Mouse (Mus musculus) limb, embryonic 15.5 days (tissue): ENCODE data around the gene Mindy2. TPM values are rescaled to one million over a fixed set of nuclear protein-coding genes. Genes with fewer than 3 reads are reported as not detected.

Experiments
- ATAC-seq: fragments of 200-750 bp; cut with Nextera tagmentation; 2 replicates; pipeline ENCODE4 v1.8.0; 2017; ENCODE audit warnings: low read depth, moderate TSS enrichment; ENCODE audit not compliant: insufficient number of reproducible peaks, low FRiP score, low TSS enrichment
- H3K27ac ChIP-seq: fragments of 300-500 bp; sonication (generic); 2 replicates; pipeline ENCODE4 v1.5.1; 2015; ENCODE audit warnings: moderate library complexity, mild to moderate bottlenecking, inconsistent platforms
- H3K27me3 ChIP-seq: fragments of 300-500 bp; sonication (generic); 2 replicates; pipeline ENCODE4 v1.6.1; 2015; ENCODE audit warnings: inconsistent platforms
- H3K36me3 ChIP-seq: fragments of 300-500 bp; sonication (generic); 2 replicates; pipeline ENCODE4 v1.6.1; 2015; ENCODE audit warnings: inconsistent platforms
- H3K4me1 ChIP-seq: fragments of 300-500 bp; sonication (generic); 2 replicates; pipeline ENCODE4 v1.6.1; 2015; ENCODE audit warnings: inconsistent platforms
- H3K4me2 ChIP-seq: fragments of 300-500 bp; sonication (generic); 2 replicates; pipeline ENCODE4 v1.6.1; 2015; ENCODE audit warnings: mild to moderate bottlenecking, inconsistent platforms
- H3K4me3 ChIP-seq: fragments of 300-500 bp; sonication (generic); 2 replicates; pipeline ENCODE4 v1.5.1; 2015; ENCODE audit warnings: mild to moderate bottlenecking, inconsistent platforms
- H3K9ac ChIP-seq: fragments of 300-500 bp; sonication (generic); 2 replicates; pipeline ENCODE4 v1.6.1; 2015; ENCODE audit warnings: inconsistent platforms
- H3K9me3 ChIP-seq: fragments of 300-500 bp; sonication (generic); 2 replicates; pipeline ENCODE4 v1.6.1; 2016; ENCODE audit warnings: inconsistent platforms
- WGBS: fragments of 180-500 bp; shearing (Covaris S2); methylation state at CpG from one replicate; pipeline ENCODE4 v1.1.7; 2015; 5-methylcytosine and 5-hydroxymethylcytosine counted together
- polyA plus RNA-seq: library from polyadenylated mRNA; unstranded; fragments of >200 nt; fragmentation: Nextera tagmentation; extraction: Ambion mirVana; gene quantifications from 2 replicates; pipeline ENCODE4 v1.2.1, GENCODE M21; 2015

Mindy2 gene
- polyA plus RNA-seq, 1 experiment from 2014 or later, result 13.3 TPM

DNA sequence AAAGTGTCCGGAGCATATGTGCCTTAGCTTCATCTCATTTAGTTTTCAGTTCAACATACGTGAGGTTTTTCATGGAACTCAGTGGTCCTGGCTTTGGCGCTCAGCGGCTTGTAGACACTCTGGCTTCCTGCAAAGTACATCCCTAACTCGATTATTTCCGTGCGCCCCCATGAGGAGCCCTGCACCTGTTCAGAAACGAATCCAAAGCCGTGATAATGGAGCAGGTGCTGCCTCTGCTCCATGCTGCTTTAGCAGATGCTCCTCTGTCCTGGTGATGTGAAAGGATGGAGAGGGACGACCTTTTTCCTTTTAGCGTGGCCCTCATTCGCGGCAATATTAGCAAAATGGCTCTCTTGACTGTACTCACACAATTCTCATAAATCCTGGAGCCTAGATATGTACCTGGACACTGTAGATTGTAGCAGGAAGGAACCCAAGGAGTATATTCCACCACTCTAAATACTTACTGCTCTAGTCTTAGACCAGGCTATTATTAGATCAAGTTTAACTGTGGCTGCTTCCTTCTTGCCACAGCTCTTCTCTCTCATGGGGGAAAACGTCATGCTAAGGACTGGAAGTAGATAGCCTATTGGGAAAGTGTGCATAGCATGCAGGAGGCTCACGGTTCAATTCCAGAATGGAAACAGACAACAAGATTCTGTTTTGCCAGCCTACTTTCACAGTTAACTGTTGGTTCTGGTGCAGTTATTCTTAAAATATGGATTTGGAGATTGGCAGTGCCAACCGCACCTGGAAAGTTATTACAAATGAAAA lies 8.6 kb upstream of the Mindy2 start:
- no peak for ATAC-seq
- H3K9ac ChIP-seq, result no peak overlapping the region
- no peak overlapping the region for H3K4me2 ChIP-seq
- no peak overlapping the region for H3K27ac ChIP-seq
- H3K27me3 ChIP-seq, result no peaks in the 10 kb centered on the region
- no peaks in the 10 kb centered on the region for H3K36me3 ChIP-seq
- WGBS, result 72% methylated on average over 16 of the region's 16 CpGs
- H3K4me1 ChIP-seq, result no peaks in the 10 kb centered on the region
- no peaks in the 10 kb centered on the region for H3K9me3 ChIP-seq
- H3K4me3 ChIP-seq, result no peak overlapping the region

DNA sequence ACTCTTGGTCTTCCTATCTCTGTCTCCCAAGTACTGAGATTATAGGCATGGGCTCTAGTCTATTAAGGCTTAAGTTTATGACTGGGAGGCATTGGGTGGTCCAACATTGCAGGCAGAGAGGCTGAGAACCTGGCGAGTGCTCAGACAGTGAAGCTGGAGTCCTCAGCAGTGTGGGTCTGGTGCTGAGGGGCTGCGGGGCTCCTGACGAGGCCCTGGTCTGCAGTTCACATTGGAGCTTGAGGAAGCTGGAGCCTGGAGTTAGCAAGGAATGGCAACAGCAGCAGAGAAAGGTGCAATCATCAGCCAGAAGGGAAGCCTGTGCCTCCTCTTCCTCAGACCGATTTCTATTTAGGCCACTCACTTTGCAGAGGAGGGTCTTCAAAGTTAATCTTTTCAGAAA lies 7.9 kb upstream of the Mindy2 start:
- no peak for ATAC-seq
- Histone ChIP-seq H3K9me3 (no peaks in the 10 kb centered on the region), H3K36me3 (no peaks in the 10 kb centered on the region), H3K27me3 (no peaks in the 10 kb centered on the region), H3K4me3 (no peak overlapping the region), H3K4me2 (no peak overlapping the region), H3K27ac (no peak overlapping the region), H3K9ac (no peak overlapping the region), H3K4me1 (no peaks in the 10 kb centered on the region)
- 61% methylated on average over 4 of the region's 4 CpGs for WGBS

DNA sequence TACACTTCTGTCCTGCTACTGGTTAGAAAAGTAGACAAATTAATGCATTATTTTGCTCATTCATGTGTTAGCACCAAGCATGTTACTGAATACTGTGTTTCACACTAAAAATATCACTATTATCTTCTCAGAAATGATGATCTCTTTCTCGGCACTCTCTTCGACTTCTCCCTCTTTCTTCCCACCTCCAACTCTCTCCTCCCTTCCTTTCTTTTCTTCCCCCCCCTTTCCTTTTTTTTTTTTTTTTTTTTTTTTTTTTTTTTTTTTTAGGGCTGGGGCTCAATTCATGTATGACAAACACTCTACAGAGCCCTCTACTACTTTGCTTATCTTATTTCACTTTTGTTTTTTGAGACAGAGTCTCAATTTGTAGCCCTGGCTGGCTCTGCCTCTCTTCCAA lies 1.3 kb upstream of the Mindy2 start:
- ATAC-seq, result no peak
- WGBS, result 70% methylated on average over 2 of the region's 2 CpGs
- Histone ChIP-seq H3K27ac (no peak overlapping the region), H3K9me3 (no peaks in the 10 kb centered on the region), H3K4me1 (peaks cover 4% of the 10 kb centered on the region; the same call in 1 of the 2 replicates), H3K4me3 (no peak overlapping the region), H3K4me2 (no peak overlapping the region), H3K36me3 (no peaks in the 10 kb centered on the region), H3K27me3 (no peaks in the 10 kb centered on the region), H3K9ac (no peak overlapping the region)

DNA sequence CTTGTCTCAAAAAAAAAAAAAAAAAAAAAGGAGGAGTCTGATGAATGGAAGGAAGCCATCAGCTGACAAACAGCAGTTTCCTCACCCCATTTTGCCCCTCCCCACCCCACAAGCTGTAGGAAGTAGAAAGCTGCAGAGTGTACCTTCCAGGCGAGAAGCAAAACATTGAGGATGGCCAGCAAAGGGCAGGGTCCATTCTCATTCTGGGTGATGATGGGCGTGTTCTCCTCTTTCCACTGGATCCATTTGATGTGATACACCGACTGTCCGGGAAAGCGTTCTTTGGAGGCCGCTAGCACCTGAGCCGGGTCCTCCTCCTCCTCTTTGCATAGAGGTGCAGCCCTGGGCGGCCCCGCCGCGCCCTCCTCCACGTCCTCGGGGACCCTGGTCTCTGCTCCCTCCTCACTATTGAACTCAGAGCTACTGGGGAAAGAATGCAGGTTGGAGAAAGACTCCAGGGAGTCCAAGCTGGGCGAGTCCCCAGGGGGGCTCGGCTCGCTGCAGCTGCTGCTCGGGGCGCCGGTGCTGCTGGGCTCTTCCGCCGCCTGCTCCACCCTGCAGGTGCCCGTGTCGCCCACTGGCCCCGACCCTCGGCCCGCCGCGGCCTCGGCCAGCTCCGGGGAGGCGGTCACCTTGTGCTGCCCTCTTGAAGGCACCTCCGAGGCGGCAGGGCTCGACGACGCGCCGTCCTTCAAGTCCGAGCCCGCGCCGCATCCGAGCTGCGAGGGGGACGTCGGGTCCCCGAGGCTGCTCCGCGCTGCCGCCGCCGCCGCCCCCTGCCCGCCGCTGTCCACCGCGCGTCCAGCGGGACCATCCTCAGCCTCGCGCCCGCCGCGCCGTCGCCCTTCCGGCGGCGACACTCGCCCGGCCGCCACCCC lies 605 bp downstream of the Mindy2 start, which contains the start of gene Gm10642:
Gene Gm10642, plus strand, starts transcription at position 122 of the 878 bp plus-strand sequence.
- H3K36me3 ChIP-seq, result no peaks in the 10 kb centered on the region
- peak; percentile 12; the same call in 1 of the 2 replicates for ATAC-seq
- H3K27ac ChIP-seq, result peak within 1 kb of the TSS; percentile 98
- H3K9me3 ChIP-seq, result no peaks in the 10 kb centered on the region
- H3K4me2 ChIP-seq, result peak within 1 kb of the TSS; percentile 91
- H3K4me3 ChIP-seq, result peak within 1 kb of the TSS; percentile 87
- no peaks in the 10 kb centered on the region for H3K27me3 ChIP-seq
- peak within 1 kb of the TSS; percentile 87 for H3K9ac ChIP-seq
- under 1% methylated on average over 70 of the region's 72 CpGs for WGBS
- peaks cover 4% of the 10 kb centered on the region for H3K4me1 ChIP-seq

DNA sequence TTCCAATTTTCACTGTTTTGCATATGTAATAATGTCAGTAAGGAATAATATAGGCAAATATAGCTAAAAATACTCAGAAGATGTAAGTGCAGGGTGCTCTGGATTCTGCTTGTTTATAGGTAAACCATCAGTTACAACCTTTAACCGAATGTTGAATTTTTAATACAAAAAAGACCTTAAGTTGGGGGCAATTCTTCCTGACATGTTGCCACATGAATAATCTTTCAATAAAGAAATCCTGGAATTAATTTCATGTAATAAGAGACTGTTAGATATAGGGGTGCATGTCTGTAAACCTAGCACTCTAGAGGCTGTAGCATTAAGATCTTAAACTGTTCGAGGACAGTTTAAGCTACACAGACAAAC lies 1.2 kb downstream of the Mindy2 start:
- Histone ChIP-seq H3K27me3 (no peaks in the 10 kb centered on the region), H3K4me3 (peak overlapping the region; percentile 87), H3K4me1 (peaks cover 4% of the 10 kb centered on the region), H3K9me3 (no peaks in the 10 kb centered on the region), H3K27ac (no peak overlapping the region), H3K9ac (peak overlapping the region; percentile 87; the same call in 1 of the 2 replicates), H3K36me3 (no peaks in the 10 kb centered on the region), H3K4me2 (peak overlapping the region; percentile 91)
- 28% methylated on average over 2 of the region's 2 CpGs for WGBS
- no peak for ATAC-seq

DNA sequence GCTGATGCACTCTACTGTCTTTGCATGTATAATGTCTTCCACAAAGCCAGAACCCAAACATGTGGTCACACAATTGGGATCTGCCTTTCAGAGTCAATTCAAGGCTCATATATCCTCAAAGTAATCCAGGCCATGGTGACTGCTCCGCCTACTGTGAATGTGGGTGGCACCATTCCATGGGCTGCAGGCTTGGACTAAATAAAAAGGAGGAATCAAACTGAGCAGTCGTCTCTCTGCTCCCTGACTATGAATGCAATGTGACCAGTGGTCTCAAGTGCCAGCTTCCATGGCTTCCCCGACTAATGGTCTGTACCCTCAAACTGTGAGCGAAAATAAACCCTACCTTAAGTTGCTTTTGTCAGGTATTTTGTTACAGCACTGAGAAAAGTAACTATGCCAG lies 2.5 kb downstream of the Mindy2 start:
- H3K9me3 ChIP-seq, result no peaks in the 10 kb centered on the region
- no peak overlapping the region for H3K4me3 ChIP-seq
- H3K36me3 ChIP-seq, result no peaks in the 10 kb centered on the region
- no peaks in the 10 kb centered on the region for H3K27me3 ChIP-seq
- no peak overlapping the region for H3K27ac ChIP-seq
- ATAC-seq, result no peak
- H3K9ac ChIP-seq, result no peak overlapping the region
- no peak overlapping the region for H3K4me2 ChIP-seq
- 71% methylated on average over 4 of the region's 4 CpGs for WGBS
- H3K4me1 ChIP-seq, result peaks cover 4% of the 10 kb centered on the region

DNA sequence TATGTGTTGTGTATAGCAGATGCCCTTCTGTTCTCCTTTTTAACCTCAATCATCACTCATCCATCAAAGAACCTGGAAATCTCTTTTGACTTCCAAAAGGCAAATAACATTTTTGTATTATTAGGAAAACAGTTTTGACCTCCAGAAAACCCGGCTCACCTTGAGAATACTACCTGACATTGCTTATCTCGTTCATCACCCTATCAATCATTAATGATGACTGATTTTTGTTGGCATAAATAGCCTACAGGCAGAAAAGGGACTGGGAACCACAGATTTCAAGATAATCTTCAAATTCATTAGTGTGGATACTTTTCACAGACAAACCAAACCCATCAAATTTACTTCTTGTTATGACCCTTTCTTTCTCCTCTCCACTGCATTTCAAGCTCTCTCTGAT lies 3.1 kb downstream of the Mindy2 start:
- peaks cover 4% of the 10 kb centered on the region for H3K4me1 ChIP-seq
- WGBS, result 75% methylated on average over 2 of the region's 2 CpGs
- no peaks in the 10 kb centered on the region for H3K36me3 ChIP-seq
- H3K27me3 ChIP-seq, result no peaks in the 10 kb centered on the region
- no peak overlapping the region for H3K4me3 ChIP-seq
- H3K9ac ChIP-seq, result no peak overlapping the region
- ATAC-seq, result no peak
- H3K27ac ChIP-seq, result no peak overlapping the region
- H3K9me3 ChIP-seq, result no peaks in the 10 kb centered on the region
- H3K4me2 ChIP-seq, result no peak overlapping the region

DNA sequence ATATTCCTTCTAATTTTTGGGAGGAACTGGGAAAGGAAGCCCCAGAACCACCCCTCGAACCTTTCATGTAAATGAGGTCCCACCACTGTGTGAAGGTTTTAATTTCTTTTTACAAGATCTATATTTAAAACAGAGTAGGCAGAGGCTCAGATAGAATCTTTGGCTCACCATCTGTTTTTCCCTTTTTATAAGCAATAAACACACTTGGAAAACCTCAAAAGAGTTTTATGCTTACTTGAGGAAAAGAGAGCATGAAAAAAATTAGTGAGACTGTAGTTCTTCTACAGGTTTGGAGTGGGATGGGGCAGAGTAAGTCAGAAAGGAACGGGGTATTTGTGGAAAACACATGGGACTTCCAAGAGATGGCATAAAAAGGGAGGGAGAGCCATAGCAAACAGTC lies 4.8 kb downstream of the Mindy2 start:
- Histone ChIP-seq H3K27me3 (no peaks in the 10 kb centered on the region), H3K36me3 (no peaks in the 10 kb centered on the region), H3K4me1 (peaks cover 4% of the 10 kb centered on the region), H3K4me2 (no peak overlapping the region), H3K27ac (no peak overlapping the region), H3K4me3 (no peak overlapping the region), H3K9ac (no peak overlapping the region), H3K9me3 (no peaks in the 10 kb centered on the region)
- no peak for ATAC-seq
- 35% methylated on average over 2 of the region's 2 CpGs for whole genome bisulfite sequencing

DNA sequence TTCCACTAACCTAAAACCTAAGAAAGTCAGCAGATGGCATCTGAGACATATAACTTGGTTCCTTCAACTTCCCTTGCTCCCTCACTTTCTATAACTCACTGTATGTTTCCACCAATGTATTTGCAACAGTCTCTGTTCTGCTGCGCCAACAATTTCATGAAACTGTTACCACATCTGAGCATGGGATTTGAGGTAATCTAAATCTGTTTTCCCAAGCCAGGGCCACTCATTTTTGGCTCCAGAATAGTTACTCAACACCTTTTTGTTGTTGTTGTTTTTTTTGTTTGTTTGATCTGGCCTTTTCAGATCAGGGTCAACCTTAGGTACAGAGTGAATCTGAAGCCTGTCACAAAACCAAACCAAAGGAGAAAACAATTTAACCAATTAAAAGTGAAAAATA lies 6.0 kb downstream of the Mindy2 start:
- 85% methylated on average over 1 of the region's 1 CpGs for WGBS

DNA sequence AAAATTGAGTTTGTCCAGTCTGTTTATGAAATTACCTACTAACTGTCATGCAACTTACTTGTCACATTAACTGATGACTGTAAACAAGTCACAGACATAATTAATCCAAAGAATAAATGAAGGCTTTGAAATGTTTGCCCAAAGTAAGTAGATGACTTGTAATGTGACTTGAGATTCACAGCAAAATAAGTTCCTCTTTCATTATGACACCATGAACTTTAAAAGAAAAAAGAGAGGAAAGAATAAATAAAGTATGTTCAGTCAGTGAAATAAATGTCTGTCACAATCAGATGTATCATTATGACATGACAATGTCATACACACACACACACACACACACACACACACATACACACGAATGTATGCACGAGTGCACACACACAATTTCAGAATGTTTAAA lies 6.7 kb downstream of the Mindy2 start:
- Histone ChIP-seq H3K36me3 (no peaks in the 10 kb centered on the region), H3K27ac (no peak overlapping the region), H3K4me1 (no peaks in the 10 kb centered on the region; the same call in 1 of the 2 replicates), H3K9me3 (no peaks in the 10 kb centered on the region), H3K4me3 (no peak overlapping the region), H3K9ac (no peak overlapping the region), H3K4me2 (no peak overlapping the region), H3K27me3 (no peaks in the 10 kb centered on the region)
- no peak for ATAC-seq
- WGBS, result 73% methylated on average over 2 of the region's 2 CpGs

More for the DNA sequence above, 6.0 kb downstream of the Mindy2 start:
- ATAC-seq, result no peak
- Histone ChIP-seq H3K9ac (no peak overlapping the region), H3K27ac (no peak overlapping the region), H3K4me3 (no peak overlapping the region), H3K27me3 (no peaks in the 10 kb centered on the region), H3K4me2 (no peak overlapping the region), H3K4me1 (no peaks in the 10 kb centered on the region; the same call in 1 of the 2 replicates), H3K9me3 (no peaks in the 10 kb centered on the region), H3K36me3 (no peaks in the 10 kb centered on the region)

DNA sequence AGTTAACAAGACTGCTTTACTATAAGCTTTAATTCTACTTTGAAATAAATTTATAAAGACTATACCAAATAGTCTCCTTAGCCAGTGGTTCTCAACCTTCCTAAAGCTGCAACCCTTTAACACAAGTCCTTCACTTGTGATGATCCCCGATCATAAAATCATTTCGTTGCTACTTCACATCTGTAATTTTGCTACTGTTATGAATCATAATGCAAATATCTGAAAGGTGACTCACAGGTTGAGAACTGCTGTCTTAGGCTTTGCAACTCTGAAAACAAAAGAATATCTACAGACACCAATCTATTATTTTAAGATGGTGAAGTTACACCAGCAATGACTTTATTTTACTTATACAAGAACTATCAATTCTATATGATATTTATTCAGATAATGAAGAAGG lies 20.2 kb downstream of the Mindy2 start:
- Histone ChIP-seq H3K4me3 (no peak overlapping the region), H3K27ac (no peak overlapping the region), H3K4me1 (peaks cover 1% of the 10 kb centered on the region; the same call in 1 of the 2 replicates), H3K9ac (no peak overlapping the region), H3K9me3 (no peaks in the 10 kb centered on the region), H3K4me2 (no peak overlapping the region), H3K36me3 (0 out of 2 replicates have a peak, but pooled peaks cover 7% of the 10 kb centered on the region), H3K27me3 (no peaks in the 10 kb centered on the region)
- ATAC-seq, result no peak
- WGBS, result 73% methylated on average over 2 of the region's 2 CpGs

DNA sequence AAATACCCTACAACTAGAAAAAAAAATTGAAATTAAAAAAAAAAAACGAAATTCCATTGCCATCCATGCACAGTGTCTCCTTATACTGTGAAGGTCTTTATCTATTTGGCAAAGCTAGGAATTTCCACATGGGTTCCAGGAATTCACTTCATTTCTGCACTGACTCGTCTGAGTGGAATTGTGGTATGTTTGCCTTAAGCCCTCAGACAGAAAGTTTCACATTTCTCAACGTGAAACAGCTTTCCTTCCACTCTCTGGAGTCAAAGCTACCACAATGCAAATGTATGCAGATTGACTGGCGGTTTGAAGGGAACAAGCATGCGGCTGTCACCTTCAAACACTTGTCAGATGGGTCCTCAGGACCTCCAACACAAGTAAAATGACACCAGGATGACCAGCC lies 25.3 kb downstream of the Mindy2 start:
- no peak for ATAC-seq
- WGBS, result 17% methylated on average over 5 of the region's 5 CpGs

More for the DNA sequence above, 25.3 kb downstream of the Mindy2 start:
- Histone ChIP-seq H3K9me3 (no peaks in the 10 kb centered on the region), H3K9ac (no peak overlapping the region), H3K4me1 (peaks cover 3% of the 10 kb centered on the region; the same call in 1 of the 2 replicates), H3K36me3 (no peaks in the 10 kb centered on the region), H3K4me3 (no peak overlapping the region), H3K27me3 (no peaks in the 10 kb centered on the region), H3K4me2 (no peak overlapping the region), H3K27ac (no peak overlapping the region)
